Mouse (Mus musculus) adrenal gland, postnatal 25 days (tissue): ENCODE data around the gene 5330417C22Rik. TPM values are rescaled to one million over a fixed set of nuclear protein-coding genes. Genes with fewer than 3 reads are reported as not detected.
A peak's percentile ranks its signal among the peaks of the same experiment; 100 is the strongest.

ENCODE experiments used
- DNase-seq: peaks from one replicate; pipeline ENCODE4 v3.0.0; 2021; ENCODE audit warnings: mixed read lengths
- total RNA-seq: library from RNA; stranded (reverse); gene quantifications from 2 replicates; pipeline ENCODE4 v1.2.3, GENCODE M21; 2021

The 5330417C22Rik gene
- total RNA-seq, 1 experiment from 2014 or later, result 7.5 TPM

GRCm38 (mm10) chr3:108466425-108466824 lies 69.9 kb downstream of the 5330417C22Rik start:
- DNase-seq, result peak; percentile 59

GRCm38 (mm10) chr3:108458866-108459265 lies 77.5 kb downstream of the 5330417C22Rik start:
- no peak for DNase-seq

GRCm38 (mm10) chr3:108458380-108458779 lies 78.0 kb downstream of the 5330417C22Rik start:
- DNase-seq, result no peak

GRCm38 (mm10) chr3:108454172-108454571 lies 82.2 kb downstream of the 5330417C22Rik start:
- DNase-seq, result no peak

GRCm38 (mm10) chr3:108451969-108452368 lies 84.4 kb downstream of the 5330417C22Rik start:
- no peak for DNase-seq

GRCm38 (mm10) chr3:108445366-108445705 lies 91.0 kb downstream of the 5330417C22Rik start:
- DNase-seq, result no peak

- peak; percentile 95 for DNase-seq
Measured at GRCm38 (mm10) chr3:108444698-108445365, 91.5 kb downstream of the 5330417C22Rik start, which contains the start of gene Sars. Gene Sars, minus strand, starts transcription at chr3:108445209.

- DNase-seq, result no peak
Measured at GRCm38 (mm10) chr3:108444029-108444428, 92.3 kb downstream of the 5330417C22Rik start.

GRCm38 (mm10) chr3:108436380-108436714 lies 100.0 kb downstream of the 5330417C22Rik start:
- DNase-seq, result no peak

GRCm38 (mm10) chr3:108435701-108436379 lies 100.5 kb downstream of the 5330417C22Rik start:
- no peak for DNase-seq

GRCm38 (mm10) chr3:108433881-108434495 lies 102.3 kb downstream of the 5330417C22Rik start:
- DNase-seq, result no peak

GRCm38 (mm10) chr3:108433188-108433880 lies 103.0 kb downstream of the 5330417C22Rik start:
- DNase-seq, result no peak

- DNase-seq, result no peak
Measured at GRCm38 (mm10) chr3:108432542-108433187, 103.7 kb downstream of the 5330417C22Rik start.

- no peak for DNase-seq
Measured at GRCm38 (mm10) chr3:108425624-108426018, 110.7 kb downstream of the 5330417C22Rik start.

- no peak for DNase-seq
Measured at GRCm38 (mm10) chr3:108424944-108425623, 111.3 kb downstream of the 5330417C22Rik start.

- DNase-seq, result peak; percentile 57
Measured at GRCm38 (mm10) chr3:108423844-108424801, 112.2 kb downstream of the 5330417C22Rik start.

GRCm38 (mm10) chr3:108423006-108423405 lies 113.3 kb downstream of the 5330417C22Rik start:
- no peak for DNase-seq

GRCm38 (mm10) chr3:108415831-108416223 lies 120.5 kb downstream of the 5330417C22Rik start:
- DNase-seq, result peak; percentile 82

GRCm38 (mm10) chr3:108414857-108415830 lies 121.2 kb downstream of the 5330417C22Rik start, which contains the start of gene Celsr2:
Gene Celsr2, minus strand, starts transcription at chr3:108415552.
- DNase-seq, result peak; percentile 49
